Mouse (Mus musculus) E14TG2a.4 (cell line): ENCODE results near the gene Tecta.

Experiments used
- CTCF ChIP-seq: conservative IDR thresholded peaks from 2 replicates; pipeline ENCODE4 v1.5.1; 2014; ENCODE audit warnings: low read length
- NANOG ChIP-seq: IDR thresholded peaks from 2 replicates; pipeline ENCODE4 v1.6.1; 2014; ENCODE audit warnings: borderline replicate concordance, low read length, mixed read lengths

GRCm38 (mm10) chr9:42296297-42296922, 103.3 kb downstream of the Tecta start:
- TF ChIP-seq CTCF (no peak), NANOG (no peak)
